Mouse (Mus musculus) hindbrain, embryonic 11.5 days (tissue): ENCODE measurements around the gene Babam2. TPM values are rescaled to one million over a fixed set of nuclear protein-coding genes. Genes with fewer than 3 reads are reported as not detected.

ENCODE experiments used
- ATAC-seq: fragments of 200-750 bp; cut with Nextera tagmentation; 2 replicates; pipeline ENCODE4 v1.8.0; 2017; ENCODE audit warnings: mild to moderate bottlenecking, moderate TSS enrichment, moderate library complexity; ENCODE audit not compliant: low FRiP score
- DNase-seq: peaks from one replicate; pipeline ENCODE4 v3.0.0-alpha.2; 2015; ENCODE audit warnings: low spot score
- H3K27ac ChIP-seq: fragments of 300-500 bp; sonication (generic); 2 replicates; pipeline ENCODE4 v1.5.1; 2014; ENCODE audit warnings: mild to moderate bottlenecking, low read depth, low read length
- H3K27me3 ChIP-seq: fragments of 300-500 bp; sonication (generic); 2 replicates; pipeline ENCODE4 v1.6.1; 2014; ENCODE audit warnings: mild to moderate bottlenecking, low read length, moderate library complexity, mixed read lengths; ENCODE audit not compliant: control insufficient read depth, insufficient read depth
- H3K36me3 ChIP-seq: fragments of 300-500 bp; sonication (generic); 2 replicates; pipeline ENCODE4 v1.6.1; 2014; ENCODE audit warnings: mild to moderate bottlenecking, low read length, moderate library complexity, mixed read lengths; ENCODE audit not compliant: control insufficient read depth, insufficient read depth
- H3K4me1 ChIP-seq: fragments of 300-500 bp; sonication (generic); replicated peaks from 2 replicates; pipeline ENCODE4 v1.6.1; 2014; ENCODE audit warnings: low read length, mixed read lengths; ENCODE audit not compliant: control insufficient read depth, insufficient read depth
- H3K4me2 ChIP-seq: fragments of 300-500 bp; sonication (generic); replicated peaks from 2 replicates; pipeline ENCODE4 v1.6.1; 2014; ENCODE audit warnings: mild to moderate bottlenecking, low read depth, low read length
- H3K4me3 ChIP-seq: fragments of 300-500 bp; sonication (generic); 2 replicates; pipeline ENCODE4 v1.5.1; 2014; ENCODE audit warnings: low read depth, low read length
- H3K9ac ChIP-seq: fragments of 300-500 bp; sonication (generic); 2 replicates; pipeline ENCODE4 v1.6.1; 2014; ENCODE audit warnings: low read depth, low read length
- H3K9me3 ChIP-seq: fragments of 300-500 bp; sonication (generic); 2 replicates; pipeline ENCODE4 v1.6.1; 2016; ENCODE audit warnings: low read length; ENCODE audit not compliant: control insufficient read depth
- WGBS: fragments of 180-500 bp; shearing (Covaris S2); extraction: QIAGEN DNeasy Blood & Tissue Kit; methylation state at CpG from one replicate; pipeline ENCODE4 v1.1.7; 2014; 5-methylcytosine and 5-hydroxymethylcytosine counted together
- polyA plus RNA-seq: library from polyadenylated mRNA; unstranded; fragments of >200 nt; fragmentation: Nextera tagmentation; extraction: Ambion mirVana; gene quantifications from 2 replicates; pipeline ENCODE4 v1.2.1, GENCODE M21; 2014

Gene Babam2
- polyA plus RNA-seq, 1 experiment from 2014 or later = 36.2 TPM

GRCm38 (mm10) chr5:31808271-31808670 lies 110.8 kb downstream of the Babam2 start:
- ATAC-seq = no peak
- 86% methylated on average over 2 of the region's 2 CpGs for WGBS
- no peak overlapping the region for H3K27ac ChIP-seq
- H3K9ac ChIP-seq = no peak overlapping the region
- H3K9me3 ChIP-seq = no peaks in the 10 kb centered on the region
- no peaks in the 10 kb centered on the region for H3K4me1 ChIP-seq
- no peak overlapping the region for H3K4me2 ChIP-seq
- H3K4me3 ChIP-seq = no peak overlapping the region
- H3K27me3 ChIP-seq = no peaks in the 10 kb centered on the region
- H3K36me3 ChIP-seq = no peaks in the 10 kb centered on the region
- no peak for DNase-seq

- no peak overlapping the region for H3K4me2 ChIP-seq
- no peaks in the 10 kb centered on the region for H3K4me1 ChIP-seq
- DNase-seq (no peak), ATAC-seq (no peak)
- WGBS = 69% methylated on average over 12 of the region's 12 CpGs
- no peak overlapping the region for H3K4me3 ChIP-seq
- no peak overlapping the region for H3K27ac ChIP-seq
- H3K9me3 ChIP-seq = no peaks in the 10 kb centered on the region
- no peaks in the 10 kb centered on the region for H3K27me3 ChIP-seq
- H3K9ac ChIP-seq = no peak overlapping the region
- no peaks in the 10 kb centered on the region for H3K36me3 ChIP-seq
Measured at GRCm38 (mm10) chr5:31810796-31811662, 113.5 kb downstream of the Babam2 start.

GRCm38 (mm10) chr5:31811663-31812001 lies 114.1 kb downstream of the Babam2 start:
- H3K4me3 ChIP-seq = no peak overlapping the region
- no peak overlapping the region for H3K9ac ChIP-seq
- no peaks in the 10 kb centered on the region for H3K9me3 ChIP-seq
- no peak overlapping the region for H3K27ac ChIP-seq
- H3K4me1 ChIP-seq = no peaks in the 10 kb centered on the region
- no peaks in the 10 kb centered on the region for H3K36me3 ChIP-seq
- ATAC-seq (no peak), DNase-seq (no peak)
- H3K4me2 ChIP-seq = no peak overlapping the region
- no peaks in the 10 kb centered on the region for H3K27me3 ChIP-seq
- 85% methylated on average over 1 of the region's 1 CpGs for WGBS

GRCm38 (mm10) chr5:31813156-31813675 lies 115.7 kb downstream of the Babam2 start:
- Histone ChIP-seq H3K9ac (no peak overlapping the region), H3K27me3 (no peaks in the 10 kb centered on the region), H3K9me3 (no peaks in the 10 kb centered on the region), H3K4me2 (no peak overlapping the region), H3K36me3 (no peaks in the 10 kb centered on the region), H3K4me3 (no peak overlapping the region), H3K4me1 (no peaks in the 10 kb centered on the region), H3K27ac (no peak overlapping the region)
- ATAC-seq = no peak
- 89% methylated on average over 6 of the region's 6 CpGs for WGBS
- no peak for DNase-seq

GRCm38 (mm10) chr5:31814068-31814467 lies 116.6 kb downstream of the Babam2 start:
- Histone ChIP-seq H3K4me1 (no peaks in the 10 kb centered on the region), H3K9me3 (no peaks in the 10 kb centered on the region), H3K27me3 (no peaks in the 10 kb centered on the region), H3K4me3 (no peak overlapping the region), H3K27ac (no peak overlapping the region), H3K9ac (no peak overlapping the region), H3K4me2 (no peak overlapping the region), H3K36me3 (no peaks in the 10 kb centered on the region)
- ATAC-seq (no peak), DNase-seq (no peak)
- 89% methylated on average over 4 of the region's 4 CpGs for WGBS

- Histone ChIP-seq H3K36me3 (no peaks in the 10 kb centered on the region), H3K27ac (no peak overlapping the region), H3K27me3 (no peaks in the 10 kb centered on the region), H3K9ac (no peak overlapping the region), H3K4me1 (no peaks in the 10 kb centered on the region), H3K4me2 (no peak overlapping the region), H3K4me3 (no peak overlapping the region), H3K9me3 (no peaks in the 10 kb centered on the region)
- WGBS = 80% methylated on average over 7 of the region's 7 CpGs
- peak; percentile 14 for DNase-seq
- ATAC-seq = no peak
Measured at GRCm38 (mm10) chr5:31815129-31815528, 117.6 kb downstream of the Babam2 start.

- H3K4me3 ChIP-seq = no peak overlapping the region
- H3K27ac ChIP-seq = no peak overlapping the region
- H3K9ac ChIP-seq = no peak overlapping the region
- H3K9me3 ChIP-seq = no peaks in the 10 kb centered on the region
- no peaks in the 10 kb centered on the region for H3K36me3 ChIP-seq
- DNase-seq (no peak), ATAC-seq (no peak)
- no peak overlapping the region for H3K4me2 ChIP-seq
- H3K27me3 ChIP-seq = no peaks in the 10 kb centered on the region
- no peaks in the 10 kb centered on the region for H3K4me1 ChIP-seq
- WGBS = 97% methylated on average over 1 of the region's 1 CpGs
Measured at GRCm38 (mm10) chr5:31816082-31816481, 118.6 kb downstream of the Babam2 start.

GRCm38 (mm10) chr5:31820801-31821200 lies 123.3 kb downstream of the Babam2 start:
- 85% methylated on average over 3 of the region's 3 CpGs for WGBS
- DNase-seq (no peak), ATAC-seq (no peak)
- no peak overlapping the region for H3K27ac ChIP-seq
- H3K36me3 ChIP-seq = no peaks in the 10 kb centered on the region
- H3K4me2 ChIP-seq = no peak overlapping the region
- no peaks in the 10 kb centered on the region for H3K27me3 ChIP-seq
- no peaks in the 10 kb centered on the region for H3K9me3 ChIP-seq
- H3K9ac ChIP-seq = no peak overlapping the region
- no peaks in the 10 kb centered on the region for H3K4me1 ChIP-seq
- no peak overlapping the region for H3K4me3 ChIP-seq

GRCm38 (mm10) chr5:31821204-31821603 lies 123.7 kb downstream of the Babam2 start:
- no peak overlapping the region for H3K9ac ChIP-seq
- no peak for DNase-seq
- ATAC-seq = no peak
- H3K4me2 ChIP-seq = no peak overlapping the region
- H3K4me3 ChIP-seq = no peak overlapping the region
- H3K27me3 ChIP-seq = no peaks in the 10 kb centered on the region
- WGBS = 88% methylated on average over 1 of the region's 1 CpGs
- no peaks in the 10 kb centered on the region for H3K4me1 ChIP-seq
- no peak overlapping the region for H3K27ac ChIP-seq
- H3K9me3 ChIP-seq = no peaks in the 10 kb centered on the region
- no peaks in the 10 kb centered on the region for H3K36me3 ChIP-seq
